Mouse (Mus musculus) G1E-ER4 (cell line): Measurements from ENCODE around the gene Dnaaf5. TPM values are rescaled to one million over a fixed set of nuclear protein-coding genes. Genes with fewer than 3 reads are reported as not detected.

Source experiments
- GATA1 ChIP-seq: IDR thresholded peaks from one replicate; pipeline ENCODE4 v1.8.0; 2012; ENCODE audit warnings: low read length, inconsistent platforms
- polyA plus RNA-seq: library from polyadenylated mRNA; stranded (reverse); fragments of >175 nt; gene quantifications from 2 replicates; pipeline ENCODE4 v1.2.3, GENCODE M21; 2012

Dnaaf5 gene
- polyA plus RNA-seq, 1 experiment: 85.8 TPM

DNA sequence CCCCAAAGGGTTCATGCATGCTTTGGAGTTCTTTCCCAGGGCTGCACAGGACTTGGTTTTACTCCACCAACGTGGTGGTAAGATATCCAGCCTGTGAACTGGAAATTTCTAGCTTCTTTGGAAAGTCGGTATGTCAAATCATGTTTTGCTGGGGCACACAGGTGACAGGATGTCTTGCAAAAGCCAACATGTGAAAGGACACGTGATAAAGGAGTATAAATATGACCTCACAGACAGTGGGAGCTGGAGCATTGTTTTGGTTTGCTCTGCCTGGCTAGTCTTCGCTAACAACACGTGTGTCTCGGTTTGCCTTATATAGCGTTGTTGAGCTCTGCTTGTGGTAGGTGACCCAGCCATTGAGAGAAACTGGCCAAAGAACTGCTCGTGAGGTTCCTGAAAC lies 15.5 kb upstream of the Dnaaf5 start:
- TF ChIP-seq GATA1: no peak

DNA sequence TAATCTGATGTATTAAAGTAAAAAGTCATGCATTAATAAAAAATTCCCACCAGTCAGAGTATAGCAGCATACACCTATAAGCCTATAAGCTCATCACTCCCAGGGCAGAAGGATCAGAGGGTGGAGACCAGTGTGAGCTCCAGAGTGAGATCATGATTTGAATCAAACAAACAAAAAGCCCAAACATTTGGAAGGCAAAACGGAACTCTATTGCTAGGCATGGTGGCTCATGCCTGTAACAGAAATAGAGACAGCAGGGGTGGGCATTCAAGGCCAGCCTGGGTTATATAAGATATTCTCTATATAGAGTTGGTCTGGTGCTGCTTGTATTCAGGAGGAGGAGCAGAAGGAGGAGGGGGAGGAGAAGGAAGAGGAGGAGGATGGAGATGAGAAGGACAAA lies 13.7 kb upstream of the Dnaaf5 start:
- no peak for TF ChIP-seq GATA1

DNA sequence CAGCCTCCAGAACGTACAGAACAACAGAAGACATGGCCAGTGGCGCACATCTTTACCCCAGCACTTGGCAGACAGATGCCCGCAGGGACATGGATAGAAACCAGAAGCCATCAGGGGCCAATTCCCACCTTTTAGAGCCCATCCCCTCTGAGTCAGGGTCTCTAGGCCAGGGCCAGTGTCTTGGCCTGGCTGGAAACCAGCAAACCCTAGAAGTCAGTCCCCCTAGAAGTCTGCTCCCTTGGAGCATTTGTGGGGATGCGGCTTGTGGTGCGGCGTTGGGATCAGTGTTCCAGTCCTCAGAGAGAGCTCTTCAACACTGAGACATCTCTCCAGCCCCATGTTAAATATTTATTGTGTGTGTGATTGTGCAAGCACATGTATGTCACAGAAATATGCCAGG lies 12.8 kb upstream of the Dnaaf5 start:
- no peak for TF ChIP-seq GATA1

DNA sequence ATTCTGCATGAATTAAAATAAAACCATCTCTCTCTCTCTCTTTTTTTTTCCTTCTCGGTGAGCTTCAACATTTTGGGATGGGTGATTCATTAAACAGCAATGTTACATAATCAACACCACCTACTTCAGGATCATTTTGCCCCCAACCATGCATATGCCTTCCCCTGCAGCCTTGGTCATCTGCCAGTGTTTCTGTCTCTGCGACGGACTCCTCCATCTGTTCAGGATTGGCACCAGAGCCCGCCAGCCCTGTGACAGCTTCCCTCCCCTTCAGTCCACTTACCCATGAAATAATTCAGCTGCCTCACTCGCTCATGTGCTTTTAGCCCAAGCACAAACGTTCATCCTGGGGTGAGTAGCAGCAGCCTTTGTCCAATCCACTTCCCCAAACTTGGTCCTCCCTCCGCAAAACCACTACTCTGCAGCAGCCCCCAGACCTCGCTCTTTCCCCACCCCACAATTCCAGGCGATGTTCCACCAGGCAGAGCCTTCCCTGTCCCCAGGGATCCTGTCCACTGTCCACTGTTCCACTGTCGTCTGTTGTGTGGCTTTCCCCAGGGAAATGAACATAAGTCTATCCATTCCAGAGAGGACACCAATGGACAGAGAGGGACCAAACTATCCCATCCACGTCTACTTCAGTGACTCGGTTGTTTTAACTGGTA lies 11.6 kb upstream of the Dnaaf5 start:
- no peak for TF ChIP-seq GATA1

DNA sequence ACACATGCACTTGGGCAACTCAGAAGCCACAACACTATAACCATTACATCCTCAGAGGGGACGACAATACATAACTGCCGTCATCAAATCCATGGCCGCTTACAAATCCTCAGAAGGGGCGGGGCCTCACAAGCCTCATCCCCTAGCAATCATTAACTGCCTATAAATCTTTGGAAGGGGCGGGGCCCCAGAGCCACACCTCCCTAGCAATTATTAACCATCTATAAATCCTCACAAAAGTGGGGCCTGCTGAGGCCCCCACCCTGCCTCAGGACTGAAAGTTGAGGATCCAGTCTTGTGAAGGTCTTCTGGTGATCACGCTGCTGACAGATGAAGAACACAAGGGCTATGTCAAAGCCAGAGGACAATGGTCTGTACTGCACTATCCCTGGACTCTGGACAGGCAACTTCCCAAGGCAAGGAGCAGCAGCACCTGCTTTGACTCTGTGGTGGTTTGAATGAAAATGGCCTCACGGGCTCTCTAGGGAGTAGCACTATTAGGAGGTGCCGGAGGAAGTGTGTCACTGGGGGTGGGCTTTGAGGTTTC lies 11.0 kb upstream of the Dnaaf5 start:
- TF ChIP-seq GATA1: no peak

DNA sequence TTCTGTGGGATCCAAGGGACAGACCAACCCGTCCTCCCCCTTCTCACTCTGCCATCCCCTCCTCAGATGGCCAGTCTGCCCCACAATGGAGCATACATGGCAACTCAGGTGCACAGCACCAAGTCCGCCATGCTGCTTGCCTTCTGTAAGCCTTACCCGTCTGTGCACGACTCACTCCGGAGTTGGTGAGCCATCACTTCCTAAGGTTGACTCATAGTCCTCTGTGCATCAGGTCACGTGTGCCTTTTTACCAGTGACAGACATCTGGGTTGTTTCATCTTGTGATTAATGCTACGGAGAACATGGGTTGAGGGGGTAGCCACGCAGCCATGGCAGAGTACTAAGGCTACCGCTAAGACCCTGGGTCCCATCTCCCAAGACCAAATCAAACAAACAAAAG lies 9.4 kb upstream of the Dnaaf5 start:
- TF ChIP-seq GATA1: no peak

DNA sequence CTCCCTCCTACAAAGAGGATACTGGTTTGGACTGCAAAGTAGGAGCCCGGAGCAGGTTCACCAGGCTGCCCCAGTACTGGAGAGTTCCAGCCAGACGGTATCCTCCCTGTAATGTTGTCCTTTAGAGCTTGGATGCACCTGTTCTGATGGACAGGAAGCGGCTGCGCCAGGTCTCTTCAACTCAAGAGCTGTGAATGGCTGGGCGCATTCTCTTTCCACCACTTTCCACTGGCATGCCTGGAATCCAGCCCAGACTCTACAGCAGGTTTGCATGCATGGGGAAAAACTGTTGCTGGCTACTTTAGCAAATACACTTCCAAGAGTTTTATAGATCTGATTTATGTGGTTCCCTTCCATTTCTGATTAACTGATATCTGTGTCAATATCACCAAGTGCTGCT lies 8.7 kb upstream of the Dnaaf5 start:
- TF ChIP-seq GATA1: no peak

DNA sequence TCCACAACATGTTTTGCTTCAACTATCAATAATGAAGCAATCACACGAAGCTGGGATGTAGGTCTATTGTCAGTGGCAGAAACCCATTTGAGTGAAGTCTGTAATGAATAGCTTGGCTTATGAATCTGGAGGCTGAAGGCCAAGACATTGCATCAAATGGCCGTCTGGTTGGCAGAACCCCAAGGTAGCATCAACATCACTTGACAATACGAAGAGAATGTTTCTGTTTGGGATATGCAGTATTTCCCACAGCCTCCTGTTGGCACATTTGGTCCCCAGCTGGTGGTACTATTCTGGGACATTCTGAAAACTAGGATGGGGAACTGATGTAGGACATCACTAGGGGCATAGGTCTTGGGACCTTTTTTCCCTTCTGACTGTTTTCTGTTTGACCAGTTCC lies 6.1 kb upstream of the Dnaaf5 start:
- TF ChIP-seq GATA1: no peak

DNA sequence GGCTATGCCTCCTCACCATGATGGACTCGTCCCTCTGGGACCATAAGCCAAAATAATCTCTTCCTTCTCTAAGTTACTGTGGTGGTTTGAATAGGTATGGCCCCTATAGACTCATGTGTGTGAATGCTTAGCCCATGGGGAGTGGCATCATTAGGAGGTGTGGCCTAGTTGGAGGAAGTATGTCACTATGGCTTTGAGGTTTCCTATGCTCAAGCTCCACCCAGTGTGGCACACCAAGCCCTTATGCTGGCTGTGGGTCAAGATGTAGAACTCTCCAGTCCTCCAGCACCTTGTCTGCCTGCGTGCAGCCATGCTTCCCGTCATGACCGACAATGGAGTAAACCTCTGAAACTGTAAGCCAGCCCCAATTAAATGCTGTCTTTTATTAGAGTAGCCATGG lies 4.3 kb upstream of the Dnaaf5 start:
- no peak for TF ChIP-seq GATA1

DNA sequence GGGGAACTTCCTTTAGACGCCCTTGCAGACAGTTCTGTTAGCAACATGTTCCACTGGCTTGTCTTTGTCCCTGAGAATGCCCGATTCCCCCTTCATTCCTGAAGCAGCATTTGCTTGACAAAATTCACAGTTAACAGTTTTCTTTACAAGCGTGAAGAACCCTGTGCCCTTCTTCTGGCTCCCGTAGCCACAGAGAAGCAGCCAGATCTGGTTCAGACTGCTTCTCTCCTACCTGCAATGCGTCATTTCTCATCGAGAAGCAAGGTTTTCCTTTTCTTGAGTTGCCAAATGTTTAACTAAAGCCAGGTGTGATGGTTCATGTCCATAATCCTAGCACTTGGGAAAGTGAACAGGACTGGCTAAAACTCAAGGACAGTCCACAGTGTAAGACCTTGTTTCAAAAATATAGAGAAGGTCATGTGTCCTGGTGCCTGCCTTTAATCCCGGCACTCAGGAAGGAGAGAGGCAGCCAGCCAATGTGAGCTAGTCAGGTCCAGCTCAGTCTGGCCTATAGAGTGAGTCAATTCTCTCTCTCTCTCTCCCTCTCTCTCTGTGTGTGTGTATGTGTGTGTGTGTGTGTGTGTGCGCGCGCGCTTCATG lies 3.4 kb upstream of the Dnaaf5 start:
- no peak for TF ChIP-seq GATA1

DNA sequence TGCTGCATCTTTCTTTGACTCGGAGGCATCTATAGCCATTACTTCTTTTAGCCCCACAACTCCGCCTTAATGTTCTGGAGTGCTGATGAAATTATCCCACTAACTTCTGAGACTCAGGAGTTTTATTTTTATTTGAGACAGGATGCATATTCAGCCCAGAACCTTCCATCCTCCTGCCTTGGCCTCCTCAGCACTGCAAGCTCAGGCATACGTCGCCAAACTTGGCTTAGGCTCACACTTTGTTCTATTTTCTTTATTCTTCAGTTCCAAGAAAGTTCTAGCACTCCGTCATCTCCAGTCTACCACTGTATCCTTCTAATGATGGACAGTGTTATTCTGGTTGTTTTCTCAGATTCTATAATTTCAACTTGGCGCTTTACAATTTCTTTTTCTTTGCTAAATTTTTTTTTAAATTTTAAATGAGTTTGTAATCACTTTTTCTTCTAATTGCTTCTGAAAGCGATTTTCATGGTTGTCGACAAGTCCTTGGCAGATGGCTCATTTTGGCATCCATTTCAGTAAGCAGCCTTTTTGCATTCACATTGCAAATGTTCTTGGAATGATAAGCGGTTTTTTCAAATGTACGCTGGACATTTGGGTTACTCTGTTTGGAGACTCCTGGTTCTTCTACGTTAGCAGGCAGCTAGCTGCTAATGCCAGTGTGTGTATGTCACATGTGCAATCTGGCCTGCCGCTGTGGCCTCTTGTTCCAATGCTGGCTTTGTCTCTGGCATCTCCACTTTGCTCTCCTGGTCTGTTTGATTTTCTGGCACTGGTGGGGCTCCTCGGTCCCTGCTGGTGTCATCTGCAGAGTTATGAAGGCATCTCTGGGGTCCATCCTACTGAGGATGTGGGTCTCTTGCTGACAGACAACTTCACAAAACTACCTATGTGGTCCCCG lies 2.6 kb upstream of the Dnaaf5 start:
- TF ChIP-seq GATA1: no peak

DNA sequence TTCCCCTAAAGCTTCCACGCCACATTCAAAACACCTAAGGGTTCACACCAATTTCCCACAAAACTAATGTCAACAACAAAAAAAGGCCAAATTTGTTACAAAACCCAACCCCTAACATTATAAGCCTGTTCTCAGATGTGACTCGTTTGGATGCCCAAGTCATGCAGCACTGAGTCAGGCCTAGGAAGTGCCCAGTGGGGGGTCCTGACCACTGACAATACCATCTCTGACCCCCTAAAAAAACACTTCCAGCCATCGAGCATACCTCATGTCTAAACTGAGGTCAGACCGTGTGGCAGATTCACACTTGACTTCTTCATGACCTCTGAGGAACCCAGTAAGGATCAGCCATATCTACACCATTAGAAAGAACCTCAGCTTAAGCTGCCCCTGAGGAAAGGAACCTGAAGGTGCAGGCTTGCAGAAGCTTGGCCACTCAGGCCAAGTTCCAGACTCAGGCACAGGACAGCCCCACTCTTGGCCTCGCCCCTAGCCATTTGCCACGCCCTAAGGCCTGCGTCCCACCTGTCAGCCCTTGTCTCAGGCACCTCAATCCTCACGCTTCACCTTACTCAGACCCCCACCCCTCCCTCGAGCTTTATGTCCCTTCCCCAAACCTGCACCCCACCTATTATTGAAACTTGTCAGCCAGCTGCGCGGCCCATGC lies 884 bp upstream of the Dnaaf5 start:
- no peak for TF ChIP-seq GATA1

DNA sequence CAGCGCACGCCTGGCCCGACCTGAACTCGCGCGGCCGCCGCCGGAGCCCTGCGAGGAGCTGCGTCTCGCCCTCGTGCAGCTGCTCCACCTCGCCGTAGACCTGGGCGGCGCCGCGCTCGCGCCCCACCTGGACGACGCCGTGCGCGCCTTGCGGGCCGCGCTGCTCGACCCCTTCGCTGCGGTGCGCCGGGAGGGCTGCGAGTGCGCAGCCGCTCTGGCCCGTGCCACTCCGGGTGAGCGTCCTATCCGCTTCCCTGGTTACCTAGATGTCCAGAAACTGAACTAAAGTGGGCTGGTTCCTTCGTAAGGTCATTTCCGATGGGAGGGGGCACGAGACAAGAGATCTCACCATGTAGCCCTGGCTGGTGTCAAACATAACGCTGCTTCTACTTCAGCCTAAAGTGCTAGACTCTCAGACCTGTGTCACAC lies 594 bp downstream of the Dnaaf5 start:
- no peak for TF ChIP-seq GATA1

DNA sequence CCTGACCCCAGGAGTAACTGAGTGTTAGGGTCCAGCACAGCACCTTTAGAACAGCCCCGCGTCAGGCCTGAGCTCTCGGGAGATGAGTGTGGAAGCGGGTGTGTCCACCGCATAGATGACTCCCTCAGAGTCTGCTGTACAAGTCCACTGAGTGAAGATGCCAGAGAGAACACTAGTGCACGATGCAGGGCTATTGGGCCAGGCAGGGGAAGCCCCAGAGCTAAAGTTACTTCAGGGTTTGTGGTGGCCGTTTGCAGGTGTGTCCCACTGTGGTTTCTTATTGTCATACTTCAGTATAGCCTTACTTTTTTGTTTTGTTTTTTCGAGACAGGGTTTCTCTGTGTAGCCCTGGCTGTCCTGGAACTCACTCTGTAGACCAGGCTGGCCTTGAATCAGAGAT lies 10.9 kb downstream of the Dnaaf5 start:
- TF ChIP-seq GATA1: no peak

DNA sequence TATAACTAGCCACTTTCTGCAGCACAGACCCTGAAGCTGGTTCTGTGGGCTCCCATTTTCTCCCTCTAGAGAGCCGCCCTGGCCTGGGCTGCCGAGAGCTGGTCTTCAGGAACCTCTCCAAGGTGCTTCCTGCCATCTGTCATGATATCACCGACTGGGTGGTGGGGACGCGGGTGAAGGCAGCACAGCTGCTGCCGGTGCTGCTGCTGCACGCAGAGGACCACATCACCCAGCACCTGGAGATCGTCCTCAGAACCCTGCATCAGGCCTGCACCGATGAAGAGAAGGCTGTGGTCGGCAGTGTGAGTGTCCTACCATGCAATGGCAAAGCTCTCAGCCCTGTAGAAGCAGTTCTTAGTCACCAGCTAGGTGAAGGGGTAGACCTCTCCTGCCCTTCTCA lies 11.6 kb downstream of the Dnaaf5 start:
- TF ChIP-seq GATA1: no peak
